Mouse (Mus musculus) cerebellum, adult 18-20 months (tissue): Measurements from ENCODE around the gene Pitpna.

ENCODE experiments used
- DNase-seq, 2 experiments: peaks; one replicate each; pipeline ENCODE4 v3.0.0; 2021

The Pitpna gene

GRCm38 (mm10) chr11:75632921-75633320 is 45.0 kb downstream of the Pitpna start:
- no peak for DNase-seq

- no peak for DNase-seq
Observed at GRCm38 (mm10) chr11:75634801-75635200, 46.9 kb downstream of the Pitpna start.

- DNase-seq: no peak
Observed at GRCm38 (mm10) chr11:75635315-75635714, 47.4 kb downstream of the Pitpna start.

GRCm38 (mm10) chr11:75643323-75643722 is 55.4 kb downstream of the Pitpna start:
- no peak for DNase-seq

GRCm38 (mm10) chr11:75644684-75645083 is 56.8 kb downstream of the Pitpna start:
- no peak for DNase-seq

GRCm38 (mm10) chr11:75647681-75648211 is 59.8 kb downstream of the Pitpna start:
- DNase-seq: peak; percentile 58 to 65

- DNase-seq: no peak
Observed at GRCm38 (mm10) chr11:75649155-75649561, 61.3 kb downstream of the Pitpna start.

- peak in 1 of 2 experiments; percentile 23 for DNase-seq
Observed at GRCm38 (mm10) chr11:75650311-75650710, 62.4 kb downstream of the Pitpna start, which contains the start of gene Myo1c. Gene Myo1c (plus strand): TSS chr11:75650504.

GRCm38 (mm10) chr11:75650958-75651425 is 63.1 kb downstream of the Pitpna start:
- DNase-seq: no peak

- DNase-seq: peak; percentile 82 to 85
Observed at GRCm38 (mm10) chr11:75651426-75652221, 63.7 kb downstream of the Pitpna start.

- DNase-seq: peak in 1 of 2 experiments; percentile 49
Observed at GRCm38 (mm10) chr11:75652222-75652941, 64.5 kb downstream of the Pitpna start.

- peak in 1 of 2 experiments; percentile 28 for DNase-seq
Observed at GRCm38 (mm10) chr11:75652942-75653684, 65.2 kb downstream of the Pitpna start.

- peak; percentile 73 to 75 for DNase-seq
Observed at GRCm38 (mm10) chr11:75653781-75654470, 66.0 kb downstream of the Pitpna start.

- peak in 1 of 2 experiments; percentile 42 for DNase-seq
Observed at GRCm38 (mm10) chr11:75654471-75655390, 66.8 kb downstream of the Pitpna start.

- DNase-seq: peak; percentile 62 to 74
Observed at GRCm38 (mm10) chr11:75655621-75656545, 68.0 kb downstream of the Pitpna start.

GRCm38 (mm10) chr11:75656621-75657590 is 69.0 kb downstream of the Pitpna start:
- DNase-seq: no peak

GRCm38 (mm10) chr11:75657841-75658240 is 69.9 kb downstream of the Pitpna start:
- no peak for DNase-seq

GRCm38 (mm10) chr11:75658311-75658710 is 70.4 kb downstream of the Pitpna start:
- no peak for DNase-seq
